Mouse (Mus musculus): ENCODE data around the gene Npy1r.

- TF ChIP-seq CTCF (conservative IDR thresholded peaks at IDR 0.05; ENCODE audit: low read length): no peak
- TF ChIP-seq POU5F1 (IDR thresholded peaks at IDR 0.05; ENCODE audit: borderline replicate concordance, low read length): no peak
Observed at GRCm38 (mm10) chr8:66742359-66742758, 45.4 kb downstream of the Npy1r start.
